Mouse (Mus musculus) G1E-ER4 (cell line): ENCODE data around the gene Gtse1. TPM values are rescaled to one million over a fixed set of nuclear protein-coding genes. Genes with fewer than 3 reads are reported as not detected.

Experiments used
- GATA1 ChIP-seq: IDR thresholded peaks from one replicate; pipeline ENCODE4 v1.8.0; 2012; ENCODE audit warnings: low read length, inconsistent platforms
- polyA plus RNA-seq: library from polyadenylated mRNA; stranded (reverse); fragments of >175 nt; gene quantifications from 2 replicates; pipeline ENCODE4 v1.2.3, GENCODE M21; 2012

Gtse1 gene
- polyA plus RNA-seq, 1 experiment, result 87.8 TPM

GRCm38 (mm10) chr15:85841796-85842360 is 17.7 kb upstream of the Gtse1 start:
- no peak for TF ChIP-seq GATA1

GRCm38 (mm10) chr15:85845071-85845470 is 14.5 kb upstream of the Gtse1 start:
- TF ChIP-seq GATA1, result no peak

- no peak for TF ChIP-seq GATA1
Measured at GRCm38 (mm10) chr15:85851656-85852392, 7.7 kb upstream of the Gtse1 start.

- no peak for TF ChIP-seq GATA1
Measured at GRCm38 (mm10) chr15:85858980-85859489, 510 bp upstream of the Gtse1 start.

- no peak for TF ChIP-seq GATA1
Measured at GRCm38 (mm10) chr15:85867696-85868095, 8.2 kb downstream of the Gtse1 start.

GRCm38 (mm10) chr15:85877336-85877735 is 17.8 kb downstream of the Gtse1 start:
- TF ChIP-seq GATA1, result no peak

GRCm38 (mm10) chr15:85878848-85879497 is 19.4 kb downstream of the Gtse1 start, which contains the start of gene Trmu:
TSS of gene Trmu (plus strand) at chr15:85879312.
- TF ChIP-seq GATA1, result no peak

- no peak for TF ChIP-seq GATA1
Measured at GRCm38 (mm10) chr15:85879498-85879895, 20.0 kb downstream of the Gtse1 start.

GRCm38 (mm10) chr15:85885606-85886005 is 26.1 kb downstream of the Gtse1 start:
- TF ChIP-seq GATA1, result no peak

- TF ChIP-seq GATA1, result no peak
Measured at GRCm38 (mm10) chr15:85889235-85889634, 29.7 kb downstream of the Gtse1 start.

GRCm38 (mm10) chr15:85891971-85892370 is 32.4 kb downstream of the Gtse1 start:
- TF ChIP-seq GATA1, result no peak

- TF ChIP-seq GATA1, result no peak
Measured at GRCm38 (mm10) chr15:85892498-85893118, 33.1 kb downstream of the Gtse1 start.

GRCm38 (mm10) chr15:85893871-85894270 is 34.3 kb downstream of the Gtse1 start:
- TF ChIP-seq GATA1, result no peak

- TF ChIP-seq GATA1, result no peak
Measured at GRCm38 (mm10) chr15:85896284-85896683, 36.7 kb downstream of the Gtse1 start.

GRCm38 (mm10) chr15:85897113-85897512 is 37.6 kb downstream of the Gtse1 start:
- TF ChIP-seq GATA1, result no peak

- no peak for TF ChIP-seq GATA1
Measured at GRCm38 (mm10) chr15:85899396-85899795, 39.9 kb downstream of the Gtse1 start.

GRCm38 (mm10) chr15:85900318-85900717 is 40.8 kb downstream of the Gtse1 start:
- no peak for TF ChIP-seq GATA1
